8 mouse cellular contexts compared by ENCODE assay signal in genomic region chr2:85037047-85038026, GRCm38 (mm10). TPM values are rescaled to one million over a fixed set of nuclear protein-coding genes. Genes with fewer than 3 reads are reported as not detected.
A peak's percentile ranks its signal among the peaks of the same experiment; 100 is the strongest.
DNase-seq lines count a peak whose midpoint lies in the region; ATAC-seq and TF ChIP-seq lines count a peak whose summit lies in the region.

TSS of gene Ssrp1 (plus strand) at chr2:85037234.
TSS of gene P2rx3 (minus strand) at chr2:85037462.

- TF ChIP-seq EP300 in lung, postnatal 0 days (IDR thresholded peaks at IDR 0.05): no peak

- H3K4me2 ChIP-seq in forebrain, postnatal 0 days (ENCODE audit: low read depth): peak within 1 kb of the TSS; percentile 84
- H3K4me2 ChIP-seq in lung, postnatal 0 days (replicated peaks; ENCODE audit: low read depth, low read length): peak within 1 kb of the TSS; percentile 70

- peak; percentile 99 for ATAC-seq in forebrain, postnatal 0 days
- ATAC-seq in lung, postnatal 0 days: peak; percentile 97

- H3K4me1 ChIP-seq in cerebellum, adult 2 months (ENCODE audit: control insufficient read depth, insufficient read depth, low read length): peaks cover 8% of the 10 kb centered on the region; the same call in 1 of the 2 replicates
- H3K4me1 ChIP-seq in forebrain, postnatal 0 days (ENCODE audit: insufficient read depth): peaks cover 16% of the 10 kb centered on the region
- H3K4me1 ChIP-seq in lung, postnatal 0 days (ENCODE audit: insufficient read depth, low read depth, low read length): peaks cover 10% of the 10 kb centered on the region

- TF ChIP-seq CTCF in cerebellum, adult 2 months (IDR thresholded peaks at IDR 0.05; ENCODE audit: borderline replicate concordance, insufficient read depth, low read depth, low read length): no peak
- peak; percentile 32 for TF ChIP-seq CTCF in forebrain, postnatal 0 days (IDR thresholded peaks at IDR 0.05; ENCODE audit: low read depth)
- TF ChIP-seq CTCF in lung, postnatal 0 days (IDR thresholded peaks at IDR 0.05): peak; percentile 35

- H3K4me3 ChIP-seq in cerebellum, adult 2 months (replicated peaks; ENCODE audit: insufficient read depth, low read depth, low read length): peak within 1 kb of the TSS; percentile 93
- peak within 1 kb of the TSS; percentile 88 for H3K4me3 ChIP-seq in forebrain, postnatal 0 days (ENCODE audit: low read depth, low read length)
- peak within 1 kb of the TSS; percentile 79 for H3K4me3 ChIP-seq in lung, postnatal 0 days (ENCODE audit: low read depth, low read length)

- peak within 1 kb of the TSS; percentile 57 for H3K27ac ChIP-seq in cerebellum, adult 2 months (ENCODE audit: insufficient read depth, low read length)
- H3K27ac ChIP-seq in forebrain, postnatal 0 days (ENCODE audit: low read depth, low read length): peak within 1 kb of the TSS; percentile 82
- H3K27ac ChIP-seq in lung, postnatal 0 days (ENCODE audit: low read length): peak within 1 kb of the TSS; percentile 86

- no peaks in the 10 kb centered on the region for H3K27me3 ChIP-seq in cerebellum, adult 2 months (ENCODE audit: control insufficient read depth, insufficient read depth, low read length)
- H3K27me3 ChIP-seq in forebrain, postnatal 0 days (ENCODE audit: insufficient read depth, low read length): no peaks in the 10 kb centered on the region
- no peaks in the 10 kb centered on the region for H3K27me3 ChIP-seq in lung, postnatal 0 days (replicated peaks; ENCODE audit: insufficient read depth, low read length)

- peak; percentile 95 for DNase-seq in MN1 (ENCODE audit: low spot score)
- peak; percentile 93 to 94 for DNase-seq in cerebellum, adult 2 months
- DNase-seq in forebrain, postnatal 0 days: peak; percentile 98
- peak; percentile 94 for DNase-seq in heart, postnatal 4 days
- peak; percentile 90 to 92 for DNase-seq in layer of hippocampus, postnatal 10 days (ENCODE audit: low spot score in 2 of 2)
- DNase-seq in lung, postnatal 0 days (ENCODE audit: low spot score): peak; percentile 96
- DNase-seq in ovary, postnatal 10 days (ENCODE audit: low spot score): peak; percentile 79
- DNase-seq in thymus, postnatal 0 days (ENCODE audit: low spot score): peak; percentile 95

- H3K36me3 ChIP-seq in forebrain, postnatal 0 days (ENCODE audit: insufficient read depth): peaks cover 31% of the 10 kb centered on the region
- H3K36me3 ChIP-seq in lung, postnatal 0 days (ENCODE audit: insufficient read depth, low read length): peaks cover 8% of the 10 kb centered on the region; the same call in 1 of the 2 replicates

- peak; percentile 68; the same call in 1 of the 2 replicates for TF ChIP-seq POLR2A in cerebellum, adult 2 months (IDR thresholded peaks at IDR 0.05; ENCODE audit: borderline replicate concordance, insufficient read depth, low read length)

- peak within 1 kb of the TSS; percentile 94 for H3K9ac ChIP-seq in forebrain, postnatal 0 days
- H3K9ac ChIP-seq in lung, postnatal 0 days (replicated peaks; ENCODE audit: low read depth): peak within 1 kb of the TSS; percentile 80

- no peaks in the 10 kb centered on the region for H3K9me3 ChIP-seq in forebrain, postnatal 0 days (ENCODE audit: low read length)
- no peaks in the 10 kb centered on the region for H3K9me3 ChIP-seq in lung, postnatal 0 days (ENCODE audit: low read length)

- 1% methylated on average over 66 of the region's 66 CpGs for WGBS in cerebellum, adult 2 months
- WGBS in forebrain, postnatal 0 days: 3% methylated on average over 66 of the region's 66 CpGs
- WGBS in lung, postnatal 0 days: 2% methylated on average over 63 of the region's 66 CpGs

RNA-seq across cellular contexts. Expression of gene Ssrp1, which starts in this region (rescaled TPM):
- 117 TPM in 2 replicates for polyA plus RNA-seq in cerebellum, adult 2 months (2012; rRNA removed)
- 131 and 144 TPM in 2 replicates for total RNA-seq in forebrain, postnatal 0 days (2014; rRNA removed)
- 137 and 155 TPM in 2 replicates for polyA plus RNA-seq in forebrain, postnatal 0 days (2015; fragmentation: Nextera tagmentation; extraction: Ambion mirVana)
- 100 to 1,000 TPM; 106 to 108 TPM for total RNA-seq in heart, postnatal 4 days (2021)
- total RNA-seq in layer of hippocampus, postnatal 10 days (2021): 100 to 1,000 TPM; 110 to 122 TPM
- polyA plus RNA-seq in lung, postnatal 0 days (2015; fragmentation: Nextera tagmentation; extraction: Ambion mirVana): 81.8 and 87.3 TPM in 2 replicates
- polyA plus RNA-seq in thymus, postnatal 0 days (2015; fragmentation: Nextera tagmentation; extraction: Ambion mirVana): 221 and 245 TPM in 2 replicates

RNA-seq across cellular contexts. Expression of gene P2rx3, which starts in this region (rescaled TPM):
- 1.6 TPM in 2 replicates for polyA plus RNA-seq in cerebellum, adult 2 months (2012; rRNA removed)
- 1.2 TPM in 1 of 2 replicates, not detected in the other for total RNA-seq in forebrain, postnatal 0 days (2014; rRNA removed)
- 0.35 and 0.41 TPM in 2 replicates for polyA plus RNA-seq in forebrain, postnatal 0 days (2015; fragmentation: Nextera tagmentation; extraction: Ambion mirVana)
- total RNA-seq in heart, postnatal 4 days (2021): under 1 TPM; 0.14 to 0.24 TPM
- 1 to 10 TPM; 2.0 to 2.1 TPM for total RNA-seq in layer of hippocampus, postnatal 10 days (2021)
- polyA plus RNA-seq in lung, postnatal 0 days (2015; fragmentation: Nextera tagmentation; extraction: Ambion mirVana): 0.07 and 0.08 TPM in 2 replicates
- 0.30 and 0.31 TPM in 2 replicates for polyA plus RNA-seq in thymus, postnatal 0 days (2015; fragmentation: Nextera tagmentation; extraction: Ambion mirVana)

Comparison
In these comparisons a context has a peak if more than half of its experiments do, and no peak if none do; other contexts are left out.
1. Peak in every context shown above with its lines: DNase-seq, ATAC-seq, H3K4me3 ChIP-seq and H3K27ac ChIP-seq.